Mouse (Mus musculus) midbrain, embryonic 11.5 days (tissue): ENCODE data around the gene Psmb11. TPM values are rescaled to one million over a fixed set of nuclear protein-coding genes. Genes with fewer than 3 reads are reported as not detected.

Experiments used
- microRNA counts: library from miRNA; unstranded; fragments of <30 nt; microRNA quantifications from one replicate; lab custom pipeline; 2015
- microRNA-seq: library from miRNA; unstranded; fragments of <30 nt; microRNA quantifications from one replicate; pipeline ENCODE4, GENCODE M21; 2017
- polyA plus RNA-seq: library from polyadenylated mRNA; unstranded; fragments of >200 nt; fragmentation: Nextera tagmentation; extraction: Ambion mirVana; gene quantifications from 2 replicates; pipeline ENCODE4 v1.2.1, GENCODE M21; 2014

Gene Psmb11
- polyA plus RNA-seq, 1 experiment from 2014 or later: not detected

MicroRNA genes within 50 kb of the gene (microRNA counts, 519-probe panel; counts per million panel counts)
- not detected for microRNA mmu-miR-686 (lab: Ali Mortazavi, UCI)

Small RNA genes lying within 50 kb of the gene (microRNA-seq; reads per million reads assigned to microRNA genes)
- gene Mir686 (not detected), gene Mir6948 (1.7 reads per million)

Other genes starting within 250 kb of the Psmb11 start
- gene Slc7a7, start 203.7 kb upstream of the Psmb11 start, polyA plus RNA-seq: 4.3 and 4.7 TPM in 2 replicates
- gene Mrpl52, start 194.5 kb upstream of the Psmb11 start, polyA plus RNA-seq: 238 and 253 TPM in 2 replicates
- gene Mmp14, start 189.8 kb upstream of the Psmb11 start, polyA plus RNA-seq: 57.4 and 57.5 TPM in 2 replicates
- 15.8 and 19.5 TPM in 2 replicates for gene Lrp10, start 157.3 kb upstream of the Psmb11 start, polyA plus RNA-seq
- 33.6 and 34.4 TPM in 2 replicates for gene Rem2, start 145.3 kb upstream of the Psmb11 start, polyA plus RNA-seq
- gene Prmt5, start 103.9 kb upstream of the Psmb11 start, polyA plus RNA-seq: 137 and 139 TPM in 2 replicates
- 35.3 and 41.9 TPM in 2 replicates for gene Haus4, start 66.8 kb upstream of the Psmb11 start, polyA plus RNA-seq
- gene Ajuba, start 43.9 kb upstream of the Psmb11 start, polyA plus RNA-seq: 24.3 and 25.1 TPM in 2 replicates
- gene 4931414P19Rik, start 15.4 kb upstream of the Psmb11 start, polyA plus RNA-seq: 5.9 and 8.5 TPM in 2 replicates
- 396 and 453 TPM in 2 replicates for gene Psmb5, start 3.4 kb upstream of the Psmb11 start, polyA plus RNA-seq
- not detected in 2 replicates for gene Gm17606, start 19.5 kb downstream of the Psmb11 start, polyA plus RNA-seq
- gene Cdh24, start 19.9 kb downstream of the Psmb11 start, polyA plus RNA-seq: 5.8 and 6.9 TPM in 2 replicates
- gene 1700123O20Rik, start 64.8 kb downstream of the Psmb11 start, polyA plus RNA-seq: 95.7 and 96.7 TPM in 2 replicates
- gene Acin1, start 65.5 kb downstream of the Psmb11 start, polyA plus RNA-seq: 139 and 145 TPM in 2 replicates
- gene Gm29776, start 77.4 kb downstream of the Psmb11 start, polyA plus RNA-seq: 0.11 and 0.22 TPM in 2 replicates
- gene Cebpe, start 90.7 kb downstream of the Psmb11 start, polyA plus RNA-seq: 0.12 TPM in 1 of 2 replicates, not detected in the other
- 2.8 and 3.0 TPM in 2 replicates for gene Slc7a8, start 160.5 kb downstream of the Psmb11 start, polyA plus RNA-seq
- not detected in 2 replicates for gene Rnf212b, start 192.7 kb downstream of the Psmb11 start, polyA plus RNA-seq
- 13.2 and 19.9 TPM in 2 replicates for gene Homez, start 249.5 kb downstream of the Psmb11 start, polyA plus RNA-seq